Mouse (Mus musculus) layer of hippocampus, adult 9-10 months (tissue): ENCODE measurements around the gene Psg28.
"Not testable (repeated sequence)": the region's sequence is repeated elsewhere in the genome, so short reads cannot be mapped to it uniquely, and the experiment has no call there.

Source experiments
- DNase-seq: peaks from one replicate; pipeline ENCODE4 v3.0.0; 2022; ENCODE audit warnings: low spot score

Gene Psg28

GRCm38 (mm10) chr7:18431941-18432340 is at the start of gene Psg28:
Psg28 (minus strand) TSS chr7:18432041.
- not testable (repeated sequence) for DNase-seq

GRCm38 (mm10) chr7:18403407-18403806 is 28.4 kb downstream of the Psg28 start:
- no peak for DNase-seq

GRCm38 (mm10) chr7:18402527-18403237 is 29.2 kb downstream of the Psg28 start:
- DNase-seq: no peak

- DNase-seq: not testable (repeated sequence)
Observed at GRCm38 (mm10) chr7:18391483-18391882, 40.4 kb downstream of the Psg28 start.

- DNase-seq: no peak
Observed at GRCm38 (mm10) chr7:18378295-18378694, 53.5 kb downstream of the Psg28 start.
